Mouse (Mus musculus) CD4-positive, CD25-positive, alpha-beta regulatory T cell, adult 4 months (primary cell): Measurements from ENCODE around the gene Pxn. TPM values are rescaled to one million over a fixed set of nuclear protein-coding genes. Genes with fewer than 3 reads are reported as not detected.

ENCODE experiments used
- ATAC-seq: one replicate; pipeline ENCODE4 v1.8.0; 2017
- polyA plus RNA-seq, 2 experiments: library from polyadenylated mRNA; unstranded; fragments of 100-300 nt; shearing (Covaris generic); gene quantifications; one replicate each; pipeline ENCODE4 v1.2.1; 2017

Pxn gene
- polyA plus RNA-seq, 2 experiments from 2014 or later: 14.5 to 23.4 TPM

GRCm38 (mm10) chr5:115586166-115586565, 79.7 kb downstream of the Pxn start:
- no peak for ATAC-seq

DNA sequence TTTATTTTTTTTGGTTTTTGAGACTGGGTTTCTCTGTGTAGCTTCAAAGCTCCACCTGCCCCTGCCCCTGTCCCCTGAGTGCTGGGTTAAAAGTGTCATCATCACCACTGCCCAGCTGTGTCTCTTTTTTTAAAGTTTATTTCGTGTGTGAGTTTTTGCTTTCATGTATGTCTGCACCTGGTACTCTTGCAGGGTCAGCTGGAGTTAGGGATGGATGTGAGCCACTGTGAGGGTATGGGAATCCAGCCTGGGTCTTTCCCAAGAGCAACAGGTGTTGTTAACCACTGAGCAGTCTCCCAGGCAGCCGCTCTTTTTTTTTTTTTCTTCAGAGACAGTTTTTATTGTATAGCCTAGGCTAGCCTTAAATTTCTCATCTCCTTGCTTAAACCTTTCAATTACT, 80.3 kb downstream of the Pxn start:
- ATAC-seq: no peak

DNA sequence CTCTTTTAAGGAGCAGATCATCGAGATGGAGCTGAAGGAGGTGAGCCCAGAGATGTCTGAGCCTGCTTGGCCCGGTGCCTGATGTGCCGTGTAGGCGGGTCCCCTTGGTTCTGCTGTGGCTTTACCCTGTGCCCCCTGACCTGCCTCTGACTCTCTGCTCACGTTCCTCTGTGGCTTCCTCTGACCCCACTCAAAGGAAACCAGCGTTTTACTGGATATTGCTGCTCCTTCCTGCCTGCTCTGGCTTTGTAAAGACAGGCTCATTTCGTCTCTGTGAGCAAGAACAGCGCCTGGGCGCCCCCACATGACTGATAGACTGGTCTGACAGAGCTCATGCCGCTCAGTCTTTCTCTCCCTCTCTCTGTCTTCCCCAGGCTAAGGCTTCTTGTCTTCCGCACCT, 84.6 kb downstream of the Pxn start:
- no peak for ATAC-seq

GRCm38 (mm10) chr5:115591506-115591905, 85.0 kb downstream of the Pxn start:
- no peak for ATAC-seq

- ATAC-seq: no peak
Observed at GRCm38 (mm10) chr5:115603561-115603960, 97.1 kb downstream of the Pxn start.

Other genes starting within 250 kb of the Pxn start
- gene Rnf10, start 233.8 kb upstream of the Pxn start, polyA plus RNA-seq: 10 to 100 TPM; 30.5 to 36.5 TPM
- gene Coq5, start 227.0 kb upstream of the Pxn start, polyA plus RNA-seq: 10 to 100 TPM; 32.2 to 43.3 TPM
- gene Dynll1, start 205.7 kb upstream of the Pxn start, polyA plus RNA-seq: 100 to 1,000 TPM; 272 to 484 TPM
- 10 to 100 TPM; 13.9 to 26.3 TPM for gene Srsf9, start 179.5 kb upstream of the Pxn start, polyA plus RNA-seq
- 10 to 100 TPM; 11.8 to 13.6 TPM for gene Gatc, start 165.5 kb upstream of the Pxn start, polyA plus RNA-seq
- gene Triap1, start 165.5 kb upstream of the Pxn start, polyA plus RNA-seq: 10 to 100 TPM; 50.6 to 54.3 TPM
- gene Cox6a1, start 157.7 kb upstream of the Pxn start, polyA plus RNA-seq: 100 to 1,000 TPM; 486 to 529 TPM
- not detected for gene Msi1, start 77.1 kb upstream of the Pxn start, polyA plus RNA-seq
- not detected for gene Pla2g1b, start 40.4 kb upstream of the Pxn start, polyA plus RNA-seq
- gene Sirt4, start 22.0 kb upstream of the Pxn start, polyA plus RNA-seq: 10 to 100 TPM in 1 of 2 experiments, 1 to 10 TPM in 1; 9.9 to 18.6 TPM
- gene Rplp0, start 52.8 kb downstream of the Pxn start, polyA plus RNA-seq: 1,000 to 10,000 TPM; 4,123 to 4,128 TPM
- 10 to 100 TPM; 25.2 to 36.2 TPM for gene Gcn1l1, start 58.6 kb downstream of the Pxn start, polyA plus RNA-seq
- gene Rab35, start 125.2 kb downstream of the Pxn start, polyA plus RNA-seq: 1 to 10 TPM; 7.3 to 8.1 TPM
- 10 to 100 TPM; 15.7 to 17.7 TPM for gene Bicdl1, start 224.9 kb downstream of the Pxn start, polyA plus RNA-seq